Mouse (Mus musculus): ENCODE measurements at regions not wholly inside any gene's neighbourhood (a gene's known extent, or its start where the extent isn't known, plus 50 kb on each side); places are given as distances from the start of the nearest gene placed in this dataset.

GRCm38 (mm10) chr6:53207361-53207760, 79.7 kb upstream of the Creb5 start:
- TF ChIP-seq CTCF (IDR thresholded peaks at IDR 0.05), result no peak
- TF ChIP-seq POLR2A (IDR thresholded peaks at IDR 0.05; ENCODE audit: insufficient read depth, low read depth, low read length), result no peak
